Mouse (Mus musculus) thymus, adult 2 months (tissue): ENCODE data around the gene Stard7.

Experiments
- CTCF ChIP-seq: fragments of 200-500 bp; IDR thresholded peaks from 2 replicates; pipeline ENCODE4 v1.5.1; 2012; ENCODE audit warnings: mild to moderate bottlenecking, control low read depth, low read length, moderate library complexity, borderline replicate concordance; ENCODE audit not compliant: control insufficient read depth, poor library complexity, insufficient read depth; ENCODE audit errors: extremely low read depth
- POLR2A ChIP-seq: fragments of 200-500 bp; IDR thresholded peaks from 2 replicates; pipeline ENCODE4 v1.6.1; 2012; ENCODE audit warnings: mild to moderate bottlenecking, low read length, control low read depth, moderate library complexity; ENCODE audit not compliant: control insufficient read depth, poor library complexity, insufficient read depth; ENCODE audit errors: extremely low read depth

GRCm38 (mm10) chr2:127313878-127314277 is 43.9 kb downstream of the Stard7 start:
- TF ChIP-seq POLR2A = no peak
- TF ChIP-seq CTCF = no peak
